Mouse (Mus musculus) mesoderm, embryonic 11.5 days (tissue): ENCODE measurements around the gene Cept1.
A peak's percentile ranks its signal among the peaks of the same experiment; 100 is the strongest.
"Not testable (repeated sequence)": the region's sequence is repeated elsewhere in the genome, so short reads cannot be mapped to it uniquely, and the experiment has no call there.

Experiments
- DNase-seq: peaks from one replicate; pipeline ENCODE4 v3.0.0-alpha.2; 2012; ENCODE audit warnings: low read depth, low spot score

Gene Cept1

DNA sequence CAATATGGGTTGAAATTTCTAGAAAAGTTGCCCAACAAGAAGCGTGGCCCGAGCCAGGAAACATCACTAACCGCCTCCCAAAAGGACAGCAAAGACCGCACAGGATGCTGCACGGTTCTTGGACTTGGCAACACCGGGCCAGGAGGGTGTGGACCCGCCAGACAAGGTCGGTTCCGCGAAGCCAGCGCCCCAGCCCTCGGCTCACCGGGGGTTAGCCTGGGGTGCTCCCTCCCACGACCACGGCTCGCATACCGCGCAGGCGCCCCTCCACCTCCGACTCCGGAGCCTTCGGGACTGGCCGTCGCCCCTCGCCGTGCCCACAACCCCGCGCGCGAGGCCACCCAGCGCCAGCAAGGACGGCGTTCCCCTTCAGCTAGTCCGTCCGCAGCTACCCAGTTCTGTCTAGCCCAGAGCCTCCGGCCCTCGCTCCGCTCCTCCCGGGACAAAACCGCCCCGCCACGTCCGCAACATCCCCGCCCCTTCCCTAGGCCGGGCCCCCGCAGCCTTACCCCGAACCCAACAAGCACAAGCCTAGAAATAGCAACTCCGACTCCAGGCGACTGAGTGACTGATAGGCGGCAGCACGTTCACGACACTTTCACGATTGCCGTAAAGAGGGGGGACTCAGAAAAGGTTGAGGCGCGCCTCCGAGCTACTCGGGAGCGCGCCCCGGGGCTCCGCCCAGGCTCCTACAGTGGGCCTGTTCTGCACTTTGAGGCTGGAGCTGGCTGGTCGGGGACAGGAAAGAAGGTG is at the start of gene Cept1, which contains the start of gene Dram2:
Gene Cept1, minus strand, starts transcription at position 632 of the 753 bp plus-strand sequence.
Gene Dram2, plus strand, starts transcription at position 628 of the 753 bp plus-strand sequence.
- DNase-seq, result peak; percentile 97

DNA sequence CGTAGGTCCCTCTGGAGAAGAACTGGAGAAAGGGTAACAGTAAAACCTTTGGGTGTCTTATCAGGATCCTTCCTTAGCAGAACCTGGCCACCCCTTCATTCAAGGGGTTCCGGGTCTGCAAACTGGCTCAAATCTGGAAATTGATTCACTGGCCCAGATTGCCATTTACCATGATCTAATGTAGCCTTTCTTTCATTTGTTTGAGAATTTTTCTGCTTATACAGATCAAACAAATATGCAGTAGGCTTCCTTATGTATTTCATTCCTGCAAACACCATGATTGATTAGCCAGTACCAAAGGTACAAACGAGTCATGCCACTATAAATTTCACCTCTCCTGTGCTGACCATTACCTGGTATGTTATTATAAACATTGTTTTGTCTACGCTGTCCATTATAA is 46.0 kb upstream of the Cept1 start:
- DNase-seq, result not testable (repeated sequence)

DNA sequence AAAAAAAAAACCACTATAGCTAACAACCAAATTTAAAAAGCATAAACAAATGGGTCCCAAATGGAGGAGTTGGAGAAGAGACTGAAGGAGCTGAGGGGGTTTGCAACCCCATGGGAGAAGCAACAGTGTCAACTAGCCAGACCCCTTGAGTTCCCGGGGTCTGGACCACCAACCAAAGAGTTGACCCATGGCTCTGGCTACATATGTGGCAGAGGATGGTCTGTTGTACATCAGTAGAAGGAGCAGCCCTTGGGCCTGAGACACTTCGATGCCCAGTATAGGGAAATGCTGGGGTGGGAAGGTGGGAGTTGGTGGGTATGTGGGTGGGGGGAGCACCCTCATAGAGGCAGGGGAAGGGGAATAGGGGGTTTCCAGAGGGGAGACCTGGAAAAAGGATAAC is 31.7 kb upstream of the Cept1 start:
- no peak for DNase-seq

DNA sequence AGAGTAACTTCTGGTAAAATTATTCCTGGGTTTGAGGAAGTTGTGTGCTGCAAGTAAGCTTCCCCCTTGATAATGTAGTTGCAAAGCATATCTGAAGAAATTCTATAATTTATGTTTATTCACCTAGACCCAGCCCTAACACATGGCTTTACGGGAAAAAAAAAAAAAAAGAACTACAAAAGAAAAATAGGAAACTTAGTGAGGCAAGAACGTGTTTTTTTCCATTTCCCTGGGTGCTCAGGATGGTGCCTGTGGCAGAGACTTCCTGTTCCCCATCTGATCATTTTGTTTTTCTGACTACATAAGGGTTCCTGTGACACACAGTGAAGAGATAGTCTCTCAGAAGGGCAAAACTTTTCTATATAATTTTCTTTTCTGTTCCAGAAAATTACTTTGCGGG is 25.6 kb upstream of the Cept1 start:
- DNase-seq, result no peak

DNA sequence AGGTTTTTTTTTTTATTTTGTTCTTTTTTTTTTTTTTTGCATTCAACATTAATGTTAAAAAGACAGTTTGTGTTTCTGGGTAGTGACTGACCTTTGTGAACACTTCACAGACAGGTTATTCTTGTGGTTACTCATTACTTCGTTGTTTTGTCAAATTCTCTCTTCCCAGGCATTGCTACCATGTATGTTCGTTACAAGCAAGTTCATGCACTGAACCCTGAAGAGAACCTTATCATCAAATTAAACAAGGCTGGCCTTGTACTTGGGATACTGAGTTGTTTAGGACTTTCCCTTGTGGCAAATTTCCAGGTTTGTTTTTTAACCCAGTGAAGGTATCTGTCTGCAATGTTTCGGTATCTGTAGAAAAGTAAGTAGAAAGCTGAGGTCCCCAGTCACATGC is 18.3 kb upstream of the Cept1 start:
- no peak for DNase-seq

DNA sequence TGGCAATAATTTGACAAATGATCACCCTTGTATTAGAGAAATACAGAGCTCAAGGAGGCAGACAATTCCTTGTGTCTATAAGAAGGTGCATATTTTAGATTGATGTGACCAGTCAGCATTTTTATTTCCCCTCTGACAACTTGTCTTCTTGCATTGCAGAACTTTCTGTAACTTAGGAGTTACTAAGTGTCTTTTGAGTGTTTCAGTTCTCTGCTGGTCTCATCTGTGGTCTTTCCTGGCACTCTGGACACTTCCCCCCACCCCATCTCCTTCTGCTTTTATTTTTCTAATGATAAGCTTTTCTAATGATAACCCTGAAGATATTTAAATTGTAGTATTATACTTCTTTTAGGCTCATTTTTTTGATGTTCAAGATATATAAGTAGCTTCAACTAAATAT is 10.7 kb upstream of the Cept1 start:
- no peak for DNase-seq

DNA sequence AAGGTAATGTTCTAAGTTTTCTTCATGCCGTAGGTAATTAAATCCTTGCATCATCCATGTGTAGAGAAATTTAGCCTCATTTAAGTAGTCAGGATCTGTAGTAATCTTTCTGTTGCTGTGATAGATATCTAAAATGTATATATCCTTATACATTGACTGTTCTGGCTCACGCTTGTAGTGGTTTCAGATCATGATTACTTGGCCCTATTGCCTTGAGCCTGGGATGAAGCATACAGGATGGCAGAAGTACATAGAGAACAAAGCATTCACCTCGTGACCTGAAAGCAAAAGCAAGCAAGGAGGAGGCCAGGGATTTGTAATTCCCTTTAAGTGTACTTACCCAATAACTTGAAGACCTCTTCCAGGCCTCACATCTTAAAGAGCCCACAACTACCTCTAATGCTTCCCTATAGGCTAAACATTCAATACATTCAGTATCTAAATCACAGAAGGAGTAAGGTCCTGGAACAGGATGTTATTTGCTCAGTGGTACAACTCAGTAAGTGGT is 8.2 kb upstream of the Cept1 start:
- no peak for DNase-seq

DNA sequence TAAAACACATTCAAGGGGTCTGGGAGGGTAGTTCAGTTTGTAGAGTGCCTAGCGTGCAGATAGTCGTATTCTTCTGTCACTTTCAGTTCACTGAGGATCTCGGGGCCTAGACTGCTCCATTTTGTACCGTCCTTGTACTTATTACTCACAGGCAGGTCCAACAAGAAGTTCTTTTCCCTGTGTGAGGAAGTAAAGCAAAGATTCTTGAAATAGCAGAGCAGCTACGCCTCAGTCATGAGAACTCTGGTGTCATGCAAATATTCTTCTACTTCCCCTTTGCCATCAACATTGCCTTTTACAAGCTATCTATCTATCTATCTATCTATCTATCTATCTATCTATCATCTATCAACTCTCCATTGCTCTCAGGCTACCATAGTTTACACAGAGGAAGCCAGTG is 5.8 kb upstream of the Cept1 start:
- DNase-seq, result no peak

DNA sequence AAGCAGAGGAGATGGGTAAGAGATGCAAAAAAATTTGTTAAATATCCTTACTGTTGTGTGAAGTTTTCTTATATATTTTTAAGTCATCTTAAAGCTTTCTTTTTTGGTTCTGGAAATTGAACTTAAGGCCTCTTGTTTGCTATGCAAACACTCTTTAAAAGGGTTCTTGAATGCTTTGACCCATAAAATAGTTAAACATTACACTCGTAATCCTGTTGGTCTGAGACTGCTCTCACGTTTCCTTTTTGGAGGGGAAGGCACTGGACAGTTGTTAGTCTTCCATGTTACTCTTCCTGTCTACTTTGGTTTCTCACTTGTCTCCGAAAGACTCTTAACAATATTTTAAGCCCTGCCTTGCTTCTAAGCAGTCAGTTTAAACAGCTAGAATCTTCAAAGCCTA is 1.4 kb upstream of the Cept1 start:
- DNase-seq, result no peak

DNA sequence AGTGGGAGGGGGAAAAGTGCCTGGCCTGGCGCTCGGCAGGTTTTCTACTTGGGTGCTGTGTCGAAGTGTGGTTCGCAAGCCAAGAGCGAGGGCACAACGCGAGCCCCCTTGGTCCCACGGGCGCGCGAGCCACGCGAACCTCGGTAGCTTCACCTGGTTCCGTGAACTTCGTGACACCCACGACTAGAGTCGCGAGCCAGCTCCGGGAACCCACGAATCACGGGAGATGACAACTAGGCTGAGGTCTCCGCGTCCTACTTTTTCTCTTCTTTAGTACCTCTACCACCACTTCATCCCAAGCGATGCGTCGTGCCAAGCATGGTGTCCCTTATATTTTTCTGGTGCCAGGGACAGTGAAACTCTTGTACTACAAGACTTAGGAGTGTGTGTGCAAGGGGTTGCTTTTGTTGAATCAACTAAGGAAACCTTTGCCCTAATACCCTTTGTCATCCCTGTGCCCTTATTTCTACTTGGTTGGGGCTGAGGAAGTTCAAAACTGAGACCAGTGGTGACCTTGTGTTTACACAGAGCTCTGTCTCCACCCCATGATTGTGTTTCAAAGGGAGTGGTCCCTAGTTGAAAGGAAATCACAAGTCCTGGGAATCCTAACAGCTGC is 430 bp upstream of the Cept1 start:
- DNase-seq, result peak; percentile 30

DNA sequence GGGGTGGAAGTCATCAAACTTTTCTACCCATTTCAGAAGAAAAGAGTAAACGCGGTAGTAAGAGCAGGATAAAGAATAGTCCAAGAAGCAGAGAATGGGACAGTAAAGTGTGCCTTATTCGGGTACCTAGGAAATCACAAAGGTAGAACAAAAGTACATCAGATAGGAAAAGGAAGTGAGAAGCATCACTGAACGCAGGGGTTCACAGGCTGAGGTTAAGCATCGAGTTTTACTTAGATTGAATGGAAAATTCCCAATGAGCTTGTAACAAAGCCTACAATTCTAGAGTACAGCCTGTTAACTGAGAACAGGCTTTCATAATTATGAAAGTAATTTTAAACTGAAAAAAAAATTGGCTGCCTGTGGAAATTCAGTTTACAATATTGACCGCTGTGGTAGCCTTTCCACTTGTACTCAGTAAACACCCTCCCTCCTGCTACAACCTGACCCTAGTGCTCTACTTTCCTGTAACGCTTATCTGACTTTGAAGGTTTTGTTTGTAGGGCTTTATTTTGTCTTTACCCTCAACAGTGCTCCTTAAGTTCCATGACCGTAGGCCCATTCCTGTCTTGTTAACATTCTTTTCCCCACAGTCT is 2.8 kb downstream of the Cept1 start:
- DNase-seq, result no peak

DNA sequence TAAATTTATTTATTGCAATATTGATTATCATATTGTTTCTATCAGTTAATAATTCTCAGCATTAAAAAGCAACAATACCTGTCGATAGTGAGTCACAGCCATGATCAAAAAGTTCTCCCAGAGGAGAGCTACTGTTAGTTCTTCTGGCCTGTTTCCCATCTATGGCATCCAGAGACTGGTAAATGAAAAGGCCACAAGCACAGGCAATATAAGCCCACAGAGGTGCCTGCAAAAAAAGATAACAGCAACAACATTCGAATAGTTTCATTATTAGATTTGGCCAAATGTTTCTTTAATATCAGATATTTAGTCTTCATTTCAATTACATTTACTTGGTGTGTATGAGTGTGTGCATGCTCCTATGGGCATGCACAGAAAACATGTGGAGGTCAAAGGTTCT is 14.3 kb downstream of the Cept1 start:
- DNase-seq, result no peak

DNA sequence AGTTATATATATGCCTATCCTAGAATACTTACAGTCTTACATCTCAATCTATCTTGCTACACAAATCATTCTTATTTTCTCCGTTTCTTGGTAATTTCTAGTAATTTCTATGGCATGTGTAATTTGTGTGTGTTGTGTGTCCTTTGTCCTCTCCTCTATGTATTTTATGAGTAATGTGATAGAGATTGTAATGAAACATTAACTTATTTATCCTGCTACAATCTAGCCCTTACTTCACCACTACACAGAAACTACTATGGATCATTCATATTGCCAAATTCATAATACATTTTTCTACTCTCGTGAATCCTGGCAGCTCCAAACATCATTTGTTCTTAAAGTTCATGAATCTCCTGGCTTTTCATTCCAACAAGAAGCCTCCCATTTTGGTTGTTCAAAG is 19.6 kb downstream of the Cept1 start:
- DNase-seq, result no peak

DNA sequence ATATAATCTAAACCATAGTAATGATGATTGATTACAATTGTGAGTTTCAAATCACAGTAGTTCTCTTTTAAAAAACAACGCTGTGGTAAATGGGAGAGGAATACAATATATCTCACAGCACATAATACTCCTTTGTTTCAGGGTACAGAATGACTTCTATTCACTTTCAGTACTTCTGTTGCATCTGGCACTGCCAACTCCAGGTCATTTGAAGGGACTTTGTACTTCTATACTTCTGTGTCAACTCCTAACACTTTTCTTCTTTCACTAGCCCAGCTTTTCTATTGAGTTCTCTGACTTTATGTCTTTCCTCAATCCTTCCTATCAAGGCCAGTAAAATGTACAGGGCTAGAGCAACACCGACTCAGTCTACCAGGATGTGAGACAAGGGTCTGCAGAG is 21.2 kb downstream of the Cept1 start:
- no peak for DNase-seq

DNA sequence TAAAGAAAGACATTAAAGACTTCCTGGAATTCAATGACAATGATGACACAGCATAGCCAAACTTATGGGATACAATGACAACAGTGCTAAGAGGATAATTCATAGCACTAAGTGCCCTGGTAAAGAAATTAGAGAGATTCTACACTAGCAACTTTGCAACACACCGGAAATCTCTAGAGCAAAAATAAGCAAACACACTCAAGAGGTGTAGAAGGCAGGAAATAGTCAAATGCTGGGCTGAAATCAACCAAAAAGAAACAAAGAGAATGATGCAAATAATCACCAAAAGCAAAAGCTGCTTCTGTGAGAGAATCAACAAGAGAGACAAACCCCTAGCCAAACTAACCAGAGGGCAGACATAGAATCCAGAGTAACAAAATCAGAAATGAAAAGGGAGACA is 24.9 kb downstream of the Cept1 start:
- no peak for DNase-seq

DNA sequence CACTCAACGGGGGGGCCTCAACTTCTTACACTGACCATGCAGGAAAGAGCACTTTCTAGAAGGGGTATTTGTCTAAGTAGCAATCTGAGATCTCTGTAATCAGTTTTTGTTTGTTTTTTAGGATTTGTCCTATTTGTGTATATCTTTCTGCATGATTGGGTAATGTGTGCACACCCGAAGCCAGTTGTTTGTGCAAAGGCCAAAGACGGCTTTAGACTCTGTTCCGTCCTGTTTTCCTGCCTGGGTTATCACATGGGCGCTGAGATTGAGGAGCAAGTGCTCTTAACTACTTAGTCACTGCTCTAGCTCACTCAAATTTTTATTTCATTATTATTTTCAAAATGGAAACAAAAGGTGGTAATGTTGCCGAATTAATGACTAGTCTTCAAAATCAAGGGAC is 32.6 kb downstream of the Cept1 start:
- DNase-seq, result no peak

DNA sequence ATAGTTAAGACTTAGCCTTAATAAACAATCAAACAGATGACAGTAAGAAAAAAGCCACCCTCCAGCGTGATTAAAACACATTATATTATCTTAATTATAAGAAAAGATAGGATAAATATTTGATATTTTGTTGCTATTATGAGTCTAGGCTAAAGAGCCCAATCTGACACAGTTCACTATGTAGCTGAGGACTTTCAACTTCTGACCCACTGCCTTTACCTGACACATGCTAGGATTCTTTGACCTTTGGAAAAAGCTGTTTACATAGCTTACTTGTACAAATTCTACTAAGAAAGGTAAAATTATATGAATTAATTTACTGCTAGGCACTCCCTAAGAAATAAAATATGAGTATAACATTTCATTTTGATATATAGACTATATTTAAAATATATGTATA is 36.9 kb downstream of the Cept1 start:
- no peak for DNase-seq

DNA sequence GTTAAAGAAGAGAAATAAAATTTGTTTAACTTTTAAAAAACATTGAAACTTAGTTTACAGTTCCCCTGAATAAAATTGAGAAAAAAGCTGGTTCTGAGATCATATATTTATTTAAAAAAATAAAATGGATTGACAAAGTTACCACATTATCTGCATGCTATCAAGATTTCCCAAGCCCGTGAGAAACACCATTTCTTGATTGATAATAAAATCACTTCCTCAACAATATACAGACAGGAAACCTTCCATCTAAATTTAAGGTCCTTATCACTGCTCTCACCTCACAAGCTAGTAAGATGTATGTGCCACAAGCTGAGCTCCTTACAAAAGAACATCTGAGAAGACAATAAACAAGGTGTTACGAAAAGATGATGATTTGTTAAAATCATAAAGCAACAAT is 44.7 kb downstream of the Cept1 start:
- no peak for DNase-seq

DNA sequence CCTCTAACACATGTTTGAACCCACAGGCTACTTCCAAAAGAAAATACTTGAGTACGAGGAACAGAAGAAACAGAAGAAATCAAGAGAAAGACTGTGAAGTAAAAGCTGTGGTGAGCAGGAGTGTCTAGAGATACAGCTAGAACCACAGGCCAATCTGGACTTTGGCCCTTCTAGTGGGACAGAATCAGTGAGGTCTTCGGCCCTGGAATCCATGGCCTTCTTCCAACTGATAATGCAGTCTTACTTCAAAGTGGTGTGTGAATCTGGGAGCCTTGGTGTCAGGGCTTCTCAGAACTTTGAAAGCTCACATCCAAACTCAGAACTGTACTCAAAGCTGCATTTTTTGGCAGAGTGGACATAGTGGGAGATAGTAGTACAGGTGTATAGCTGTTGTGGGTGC is 47.1 kb downstream of the Cept1 start:
- DNase-seq, result no peak

DNA sequence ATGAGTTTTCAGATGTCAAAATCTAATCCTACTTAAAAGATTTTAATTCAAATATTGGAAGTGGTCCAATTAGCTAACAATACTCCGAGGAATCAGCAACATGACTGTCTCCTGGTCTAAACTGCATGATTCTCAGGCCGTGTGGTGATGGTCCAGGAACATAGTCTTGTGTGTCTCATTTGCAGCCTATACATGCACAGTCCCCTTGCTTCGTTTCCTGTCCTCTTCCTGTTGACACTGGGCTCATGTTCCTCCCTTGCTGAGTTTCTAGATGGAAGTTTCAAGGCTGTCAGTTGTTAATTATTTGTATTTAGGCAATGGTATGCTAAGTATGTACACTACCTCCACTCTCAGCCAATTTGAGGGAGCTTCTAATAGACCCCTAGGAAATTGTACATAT is 50.6 kb downstream of the Cept1 start:
- DNase-seq, result no peak

DNA sequence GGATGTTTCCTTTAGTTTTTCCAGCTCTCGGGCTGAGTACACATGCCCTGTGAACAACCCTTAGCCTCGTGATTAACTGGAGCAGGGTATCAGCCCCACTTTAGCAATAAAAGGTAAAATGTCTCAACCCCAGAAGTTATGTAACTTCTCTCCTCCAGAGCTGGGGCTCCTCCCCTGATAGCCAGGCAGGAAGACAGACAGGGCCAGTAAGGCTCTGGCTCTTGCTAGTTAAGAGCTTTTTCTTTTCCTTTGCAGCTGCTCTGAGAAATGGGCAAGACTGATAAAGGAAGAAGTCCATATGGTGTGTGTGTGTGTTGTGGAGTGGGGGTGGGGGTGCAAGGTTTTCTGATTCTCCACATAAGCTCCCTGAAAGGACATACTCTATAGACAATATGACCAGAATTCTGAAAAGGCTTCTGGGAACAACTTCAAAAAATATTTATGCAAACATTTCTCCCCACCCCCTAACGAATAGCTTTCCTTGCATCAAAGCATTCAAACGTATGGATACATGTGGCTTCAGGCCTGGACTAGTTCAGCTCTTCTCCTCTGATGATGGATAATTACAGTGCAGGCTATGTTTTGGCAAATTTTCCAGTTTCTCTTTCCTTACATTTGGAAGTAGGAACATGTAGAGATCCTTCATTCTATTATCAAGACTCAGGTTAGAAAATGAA is 51.4 kb downstream of the Cept1 start:
- no peak for DNase-seq

DNA sequence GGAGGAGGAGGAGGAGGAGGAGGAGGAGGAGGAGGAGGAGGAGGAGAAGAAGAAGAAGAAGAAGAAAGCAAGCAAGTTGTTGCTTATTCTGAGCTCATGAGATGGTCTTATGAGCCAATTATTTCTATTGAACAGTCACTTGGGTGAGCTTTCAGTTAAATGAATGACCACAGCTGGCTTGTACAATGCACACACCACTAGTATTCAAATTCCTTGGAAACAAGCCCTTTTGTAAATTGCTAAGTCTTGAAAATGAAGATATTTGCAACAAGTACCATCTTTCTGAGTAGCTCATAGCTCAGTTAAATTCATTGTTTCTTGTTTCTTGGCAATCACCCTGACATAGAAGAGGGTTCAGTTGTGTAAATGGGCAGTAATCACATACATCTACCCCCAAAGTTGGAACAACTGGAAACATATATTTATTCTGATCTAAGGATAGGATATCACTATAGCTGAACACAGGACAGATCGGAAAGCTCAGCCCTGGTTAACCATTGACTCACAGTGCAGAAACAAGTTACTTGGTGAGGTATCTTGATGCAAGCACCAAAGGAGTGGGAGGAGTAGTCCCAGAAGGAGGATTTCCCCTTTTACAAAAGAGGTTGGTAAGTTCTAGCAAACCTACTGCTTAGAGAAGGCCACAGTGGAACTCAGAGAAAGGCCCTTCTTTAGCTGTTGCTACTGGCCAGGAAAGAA is 52.1 kb downstream of the Cept1 start:
- DNase-seq, result no peak
